Mouse (Mus musculus) midbrain, postnatal 0 days (tissue): ENCODE measurements at regions not wholly inside any gene's neighbourhood (a gene's known extent, or its start where the extent isn't known, plus 50 kb on each side); places are given as distances from the start of the nearest gene placed in this dataset.

ENCODE experiments used
- ATAC-seq: fragments of 200-750 bp; cut with Nextera tagmentation; 2 replicates; pipeline ENCODE4 v1.8.0; 2017; ENCODE audit warnings: moderate number of reproducible peaks, mild to moderate bottlenecking, moderate TSS enrichment, moderate library complexity; ENCODE audit not compliant: low FRiP score
- DNase-seq: peaks from one replicate; pipeline ENCODE4 v3.0.0-alpha.2; 2015; ENCODE audit warnings: low spot score
- H3K27ac ChIP-seq: fragments of 300-500 bp; sonication (generic); 2 replicates; pipeline ENCODE4 v1.5.1; 2014; ENCODE audit warnings: low read depth, mild to moderate bottlenecking, low read length, mixed read lengths
- H3K27me3 ChIP-seq: fragments of 300-500 bp; sonication (generic); 2 replicates; pipeline ENCODE4 v1.6.1; 2014; ENCODE audit warnings: low read length, control low read depth, mixed read lengths; ENCODE audit not compliant: insufficient read depth
- H3K36me3 ChIP-seq: fragments of 300-500 bp; sonication (generic); 2 replicates; pipeline ENCODE4 v1.6.1; 2014; ENCODE audit warnings: low read length, control low read depth, mixed read lengths; ENCODE audit not compliant: insufficient read depth
- H3K4me1 ChIP-seq: fragments of 300-500 bp; sonication (generic); 2 replicates; pipeline ENCODE4 v1.6.1; 2014; ENCODE audit warnings: mild to moderate bottlenecking, control low read depth, antibody characterized with exemption, low read length, mixed read lengths; ENCODE audit not compliant: insufficient read depth
- H3K4me2 ChIP-seq: fragments of 300-500 bp; sonication (generic); 2 replicates; pipeline ENCODE4 v1.6.1; 2014; ENCODE audit warnings: low read depth, mild to moderate bottlenecking, low read length, mixed read lengths; ENCODE audit not compliant: poor library complexity, severe bottlenecking
- H3K4me3 ChIP-seq: fragments of 300-500 bp; sonication (generic); 2 replicates; pipeline ENCODE4 v1.5.1; 2014; ENCODE audit warnings: low read depth, mild to moderate bottlenecking, low read length, moderate library complexity
- H3K9ac ChIP-seq: fragments of 300-500 bp; sonication (generic); replicated peaks from 2 replicates; pipeline ENCODE4 v1.6.1; 2014; ENCODE audit warnings: mild to moderate bottlenecking, low read length, moderate library complexity, mixed read lengths; ENCODE audit not compliant: poor library complexity, severe bottlenecking
- H3K9me3 ChIP-seq: fragments of 300-500 bp; sonication (generic); 2 replicates; pipeline ENCODE4 v1.6.1; 2016; ENCODE audit warnings: low read length, control low read depth
- CTCF ChIP-seq: IDR thresholded peaks from 2 replicates; pipeline ENCODE4 v1.5.1; 2016; ENCODE audit warnings: antibody characterized with exemption, mild to moderate bottlenecking
- WGBS: fragments of 180-500 bp; shearing (Covaris S2); extraction: QIAGEN DNeasy Blood & Tissue Kit; methylation state at CpG from one replicate; pipeline ENCODE4 v1.1.7; 2014; 5-methylcytosine and 5-hydroxymethylcytosine counted together

GRCm38 (mm10) chr2:19086621-19087020, 88.5 kb downstream of the 4930426L09Rik start:
- H3K27ac ChIP-seq: no peak overlapping the region
- ATAC-seq (no peak), DNase-seq (no peak)
- no peaks in the 10 kb centered on the region for H3K4me1 ChIP-seq
- 81% methylated on average over 6 of the region's 6 CpGs for WGBS
- no peaks in the 10 kb centered on the region for H3K9me3 ChIP-seq
- H3K9ac ChIP-seq: no peak overlapping the region
- no peaks in the 10 kb centered on the region for H3K36me3 ChIP-seq
- no peak overlapping the region for H3K4me2 ChIP-seq
- no peak for TF ChIP-seq CTCF
- no peak overlapping the region for H3K4me3 ChIP-seq
- no peaks in the 10 kb centered on the region for H3K27me3 ChIP-seq

DNA sequence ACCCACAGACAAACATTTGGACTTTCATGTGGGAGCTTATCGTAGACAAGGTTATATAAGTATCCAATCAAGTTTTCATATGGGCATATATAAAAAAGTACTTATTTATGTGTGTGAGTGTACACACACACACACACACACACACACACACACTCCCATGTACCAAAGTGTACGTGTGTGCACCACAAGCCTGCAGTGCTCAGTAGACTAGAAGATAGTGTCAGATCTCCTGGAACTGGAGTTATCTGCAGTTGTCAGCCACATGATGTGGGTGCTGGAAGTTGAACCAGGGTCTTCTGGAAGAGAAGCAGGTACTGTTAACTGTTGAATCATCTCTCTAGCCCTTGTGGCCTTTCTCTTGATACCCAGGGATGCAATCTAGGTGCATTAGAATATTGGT, 99.7 kb upstream of the Armc3 start:
- H3K27ac ChIP-seq: no peak overlapping the region
- ATAC-seq (no peak), DNase-seq (no peak)
- 93% methylated on average over 2 of the region's 2 CpGs for WGBS
- no peak for TF ChIP-seq CTCF
- no peak overlapping the region for H3K9ac ChIP-seq
- no peaks in the 10 kb centered on the region for H3K27me3 ChIP-seq
- H3K4me3 ChIP-seq: no peak overlapping the region
- no peaks in the 10 kb centered on the region for H3K36me3 ChIP-seq
- no peak overlapping the region for H3K4me2 ChIP-seq
- no peaks in the 10 kb centered on the region for H3K9me3 ChIP-seq
- no peaks in the 10 kb centered on the region for H3K4me1 ChIP-seq

DNA sequence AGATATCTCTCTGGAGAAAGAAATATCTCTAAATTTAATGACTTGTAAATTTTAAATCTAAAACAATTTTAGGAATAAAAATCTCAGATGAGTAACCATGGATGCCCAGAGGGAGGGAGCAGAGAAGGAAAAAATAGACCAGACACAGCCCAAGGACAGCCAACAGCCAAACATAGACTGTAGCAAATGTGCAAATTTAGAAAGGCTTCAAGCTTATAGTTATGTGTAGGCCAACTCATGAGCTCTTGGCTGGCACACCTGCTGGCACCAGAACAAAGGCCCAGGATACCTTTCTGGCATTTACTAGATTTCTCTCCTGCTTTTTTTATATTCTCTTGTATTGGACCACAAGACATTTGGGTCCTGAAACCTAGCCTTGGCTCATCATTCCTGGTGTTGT, 90.3 kb upstream of the Armc3 start:
- no peak for TF ChIP-seq CTCF

GRCm38 (mm10) chr2:19119871-19120270, 79.2 kb upstream of the Armc3 start:
- Histone ChIP-seq H3K4me3 (no peak overlapping the region), H3K9me3 (no peaks in the 10 kb centered on the region), H3K27ac (no peak overlapping the region), H3K36me3 (no peaks in the 10 kb centered on the region), H3K27me3 (no peaks in the 10 kb centered on the region), H3K4me2 (no peak overlapping the region), H3K9ac (no peak overlapping the region), H3K4me1 (no peaks in the 10 kb centered on the region)
- 98% methylated on average over 1 of the region's 1 CpGs for WGBS
- ATAC-seq (no peak), DNase-seq (no peak)
- TF ChIP-seq CTCF: no peak

More for the DNA sequence above, 90.3 kb upstream of the Armc3 start:
- no peaks in the 10 kb centered on the region for H3K4me1 ChIP-seq
- H3K27me3 ChIP-seq: no peaks in the 10 kb centered on the region
- no peak overlapping the region for H3K4me2 ChIP-seq
- H3K36me3 ChIP-seq: no peaks in the 10 kb centered on the region
- no peak overlapping the region for H3K27ac ChIP-seq
- no peaks in the 10 kb centered on the region for H3K9me3 ChIP-seq
- no peak overlapping the region for H3K4me3 ChIP-seq
- no peak overlapping the region for H3K9ac ChIP-seq
- ATAC-seq (no peak), DNase-seq (no peak)

DNA sequence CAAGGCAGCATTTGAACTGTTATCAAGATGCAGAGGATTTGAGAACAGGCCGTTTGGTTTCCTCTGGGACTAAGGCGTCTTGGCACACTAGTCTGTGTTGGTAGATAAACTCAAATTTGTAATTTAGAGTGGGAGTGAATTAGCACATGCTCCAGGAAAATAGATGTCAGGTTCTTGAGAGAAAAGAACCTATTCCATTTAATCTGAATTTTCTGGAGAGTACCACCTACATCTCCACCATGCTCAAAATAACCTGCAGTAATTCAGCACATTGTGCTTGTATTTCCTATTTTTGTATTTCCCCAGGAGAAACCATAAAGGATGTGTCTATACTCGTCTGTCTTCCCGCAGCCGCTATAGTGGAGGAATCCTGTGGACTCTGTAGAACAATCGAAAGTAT, 66.2 kb upstream of the Armc3 start:
- Histone ChIP-seq H3K4me1 (no peaks in the 10 kb centered on the region), H3K4me3 (no peak overlapping the region), H3K4me2 (no peak overlapping the region), H3K9ac (no peak overlapping the region), H3K27me3 (no peaks in the 10 kb centered on the region), H3K36me3 (no peaks in the 10 kb centered on the region), H3K27ac (no peak overlapping the region), H3K9me3 (no peaks in the 10 kb centered on the region)
- no peak for TF ChIP-seq CTCF
- ATAC-seq: no peak
- DNase-seq: no peak
- WGBS: 87% methylated on average over 6 of the region's 6 CpGs

DNA sequence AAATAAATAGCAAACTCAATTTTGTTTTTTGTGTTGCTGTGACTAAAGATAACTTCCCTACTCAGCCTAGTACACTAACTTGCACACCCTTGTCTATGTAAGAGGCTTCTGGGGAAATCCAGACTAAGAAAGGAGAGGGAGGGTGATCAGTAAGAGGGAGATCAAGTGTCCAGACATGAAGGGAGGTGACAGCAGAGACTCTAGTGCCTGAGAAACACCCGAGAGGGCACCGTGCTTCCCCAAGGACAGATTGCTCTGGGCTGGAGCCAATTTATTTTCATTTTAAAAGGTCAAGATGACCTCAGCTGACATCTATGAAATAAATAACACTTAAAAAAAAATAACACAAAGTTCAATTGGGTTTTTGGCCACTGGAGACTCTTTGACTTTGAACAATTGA, 56.5 kb upstream of the Armc3 start:
- DNase-seq (no peak), ATAC-seq (no peak)
- Histone ChIP-seq H3K27me3 (no peaks in the 10 kb centered on the region), H3K4me2 (no peak overlapping the region), H3K4me1 (no peaks in the 10 kb centered on the region), H3K4me3 (no peak overlapping the region), H3K36me3 (no peaks in the 10 kb centered on the region), H3K9me3 (no peaks in the 10 kb centered on the region), H3K9ac (no peak overlapping the region), H3K27ac (no peak overlapping the region)
- 85% methylated on average over 2 of the region's 2 CpGs for WGBS
- no peak for TF ChIP-seq CTCF

DNA sequence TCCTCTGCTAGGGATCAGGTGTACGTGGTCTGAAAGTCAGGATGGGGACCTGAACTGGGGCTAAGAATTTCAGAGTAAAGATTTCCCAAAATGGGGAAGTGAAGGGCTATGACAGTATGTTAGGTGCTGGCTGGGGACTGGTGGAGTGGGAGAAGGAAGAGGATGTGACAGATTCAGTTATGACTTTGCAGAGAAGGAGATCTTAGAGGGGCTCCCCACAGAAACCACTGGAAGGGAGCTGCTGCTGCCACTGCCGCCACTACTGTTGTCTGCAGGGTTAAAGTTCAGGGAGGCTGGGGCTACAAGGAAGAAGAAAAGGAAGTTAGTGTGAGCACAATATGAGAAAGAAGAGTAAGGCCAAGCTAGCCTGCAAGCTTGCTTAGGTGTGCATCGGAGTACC, 53.7 kb upstream of the Armc3 start:
- 86% methylated on average over 3 of the region's 3 CpGs for WGBS
- no peaks in the 10 kb centered on the region for H3K36me3 ChIP-seq
- TF ChIP-seq CTCF: no peak
- H3K27me3 ChIP-seq: no peaks in the 10 kb centered on the region
- no peak overlapping the region for H3K9ac ChIP-seq
- no peak overlapping the region for H3K27ac ChIP-seq
- H3K4me2 ChIP-seq: no peak overlapping the region
- no peaks in the 10 kb centered on the region for H3K9me3 ChIP-seq
- DNase-seq: no peak
- ATAC-seq: no peak
- H3K4me1 ChIP-seq: no peaks in the 10 kb centered on the region
- H3K4me3 ChIP-seq: no peak overlapping the region
